Mouse (Mus musculus): ENCODE measurements around the gene Grhl1. TPM values are rescaled to one million over a fixed set of nuclear protein-coding genes. Genes with fewer than 3 reads are reported as not detected.
A peak's percentile ranks its signal among the peaks of the same experiment; 100 is the strongest.
"Not testable (repeated sequence)": the region's sequence is repeated elsewhere in the genome, so short reads cannot be mapped to it uniquely, and the experiment has no call there.

Gene Grhl1
- polyA plus RNA-seq, 1 experiment from 2014 or later: 4.0 TPM

DNA sequence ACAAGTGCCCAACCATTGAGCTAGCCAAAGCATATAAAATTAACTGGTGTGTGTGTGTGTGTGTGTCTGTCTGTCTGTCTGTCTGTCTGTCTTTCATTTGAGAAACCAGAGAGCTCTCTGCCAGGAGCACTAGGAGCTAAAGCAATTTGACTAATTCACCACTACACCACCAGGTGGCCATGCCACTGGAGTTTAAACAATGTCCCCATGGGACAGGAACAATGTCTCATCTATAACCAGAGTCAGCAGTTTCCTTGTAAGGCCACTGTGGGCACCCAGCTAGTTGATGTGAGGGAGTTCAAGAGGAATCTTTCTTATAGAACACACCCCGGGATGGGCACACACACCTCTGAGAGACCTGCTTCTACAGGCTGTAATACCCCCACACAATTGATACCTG is 58.1 kb downstream of the Grhl1 start:
- ATAC-seq (peak; percentile 67), DNase-seq (ENCODE audit: low spot score) (peak; percentile 76)
- TF ChIP-seq CTCF (IDR thresholded peaks at IDR 0.05): peak; percentile 82
- no peak for TF ChIP-seq EP300 (IDR thresholded peaks at IDR 0.05)
- Histone ChIP-seq H3K27ac (ENCODE audit: low read length) (no peak overlapping the region), H3K9ac (replicated peaks; ENCODE audit: low read depth) (no peak overlapping the region), H3K4me1 (ENCODE audit: insufficient read depth, low read depth, low read length) (no peaks in the 10 kb centered on the region), H3K4me2 (replicated peaks; ENCODE audit: low read depth, low read length) (no peak overlapping the region), H3K9me3 (ENCODE audit: low read length) (no peaks in the 10 kb centered on the region), H3K4me3 (ENCODE audit: low read depth, low read length) (no peak overlapping the region), H3K36me3 (ENCODE audit: insufficient read depth, low read length) (no peaks in the 10 kb centered on the region), H3K27me3 (replicated peaks; ENCODE audit: insufficient read depth, low read length) (no peaks in the 10 kb centered on the region)
- WGBS: 81% methylated on average over 1 of the region's 1 CpGs

GRCm38 (mm10) chr12:24632404-24632803 is 60.3 kb downstream of the Grhl1 start:
- 65% methylated on average over 4 of the region's 4 CpGs for WGBS
- no peak for TF ChIP-seq EP300 (IDR thresholded peaks at IDR 0.05)
- no peak for TF ChIP-seq CTCF (IDR thresholded peaks at IDR 0.05)
- DNase-seq (ENCODE audit: low spot score): no peak
- no peak overlapping the region for H3K4me3 ChIP-seq (ENCODE audit: low read depth, low read length)
- H3K27me3 ChIP-seq (replicated peaks; ENCODE audit: insufficient read depth, low read length): no peaks in the 10 kb centered on the region
- H3K9ac ChIP-seq (replicated peaks; ENCODE audit: low read depth): no peak overlapping the region
- no peak overlapping the region for H3K4me2 ChIP-seq (replicated peaks; ENCODE audit: low read depth, low read length)
- H3K36me3 ChIP-seq (ENCODE audit: insufficient read depth, low read length): no peaks in the 10 kb centered on the region
- ATAC-seq: no peak
- no peak overlapping the region for H3K27ac ChIP-seq (ENCODE audit: low read length)
- 0 out of 2 replicates have a peak, but pooled peaks cover 6% of the 10 kb centered on the region for H3K4me1 ChIP-seq (ENCODE audit: insufficient read depth, low read depth, low read length)
- no peaks in the 10 kb centered on the region for H3K9me3 ChIP-seq (ENCODE audit: low read length)

GRCm38 (mm10) chr12:24633753-24634191 is 61.7 kb downstream of the Grhl1 start:
- Histone ChIP-seq H3K27ac (ENCODE audit: low read length) (no peak overlapping the region), H3K4me3 (ENCODE audit: low read depth, low read length) (no peak overlapping the region), H3K4me1 (ENCODE audit: insufficient read depth, low read depth, low read length) (0 out of 2 replicates have a peak, but pooled peaks cover 6% of the 10 kb centered on the region), H3K4me2 (replicated peaks; ENCODE audit: low read depth, low read length) (no peak overlapping the region), H3K9ac (replicated peaks; ENCODE audit: low read depth) (no peak overlapping the region), H3K9me3 (ENCODE audit: low read length) (no peaks in the 10 kb centered on the region), H3K36me3 (ENCODE audit: insufficient read depth, low read length) (no peaks in the 10 kb centered on the region), H3K27me3 (replicated peaks; ENCODE audit: insufficient read depth, low read length) (no peaks in the 10 kb centered on the region)
- peak; percentile 84 for TF ChIP-seq EP300 (IDR thresholded peaks at IDR 0.05)
- no peak for TF ChIP-seq CTCF (IDR thresholded peaks at IDR 0.05)
- ATAC-seq (peak; percentile 84), DNase-seq (ENCODE audit: low spot score) (peak; percentile 48)
- 37% methylated on average over 1 of the region's 1 CpGs for whole genome bisulfite sequencing

GRCm38 (mm10) chr12:24634212-24634611 is 62.1 kb downstream of the Grhl1 start:
- Histone ChIP-seq H3K4me3 (ENCODE audit: low read depth, low read length) (no peak overlapping the region), H3K9ac (replicated peaks; ENCODE audit: low read depth) (no peak overlapping the region), H3K9me3 (ENCODE audit: low read length) (no peaks in the 10 kb centered on the region), H3K4me2 (replicated peaks; ENCODE audit: low read depth, low read length) (no peak overlapping the region), H3K27me3 (replicated peaks; ENCODE audit: insufficient read depth, low read length) (no peaks in the 10 kb centered on the region), H3K36me3 (ENCODE audit: insufficient read depth, low read length) (no peaks in the 10 kb centered on the region), H3K4me1 (ENCODE audit: insufficient read depth, low read depth, low read length) (0 out of 2 replicates have a peak, but pooled peaks cover 6% of the 10 kb centered on the region), H3K27ac (ENCODE audit: low read length) (peak overlapping the region; percentile 64)
- TF ChIP-seq CTCF (IDR thresholded peaks at IDR 0.05): no peak
- TF ChIP-seq EP300 (IDR thresholded peaks at IDR 0.05): no peak
- no peak for DNase-seq (ENCODE audit: low spot score)
- 62% methylated on average over 4 of the region's 4 CpGs for WGBS
- ATAC-seq: peak; percentile 13

- Histone ChIP-seq H3K27ac (ENCODE audit: low read length) (peak overlapping the region; percentile 64; the same call in 1 of the 2 replicates), H3K4me3 (ENCODE audit: low read depth, low read length) (no peak overlapping the region), H3K36me3 (ENCODE audit: insufficient read depth, low read length) (no peaks in the 10 kb centered on the region), H3K4me2 (replicated peaks; ENCODE audit: low read depth, low read length) (no peak overlapping the region), H3K9ac (replicated peaks; ENCODE audit: low read depth) (no peak overlapping the region), H3K27me3 (replicated peaks; ENCODE audit: insufficient read depth, low read length) (no peaks in the 10 kb centered on the region), H3K4me1 (ENCODE audit: insufficient read depth, low read depth, low read length) (0 out of 2 replicates have a peak, but pooled peaks cover 6% of the 10 kb centered on the region), H3K9me3 (ENCODE audit: low read length) (no peaks in the 10 kb centered on the region)
- ATAC-seq: no peak
- DNase-seq (ENCODE audit: low spot score): no peak
- TF ChIP-seq EP300 (IDR thresholded peaks at IDR 0.05) (no peak), CTCF (IDR thresholded peaks at IDR 0.05) (no peak)
- WGBS: 86% methylated on average over 3 of the region's 3 CpGs
These were observed 62.6 kb downstream of the Grhl1 start for GRCm38 (mm10) chr12:24634648-24635047.

DNA sequence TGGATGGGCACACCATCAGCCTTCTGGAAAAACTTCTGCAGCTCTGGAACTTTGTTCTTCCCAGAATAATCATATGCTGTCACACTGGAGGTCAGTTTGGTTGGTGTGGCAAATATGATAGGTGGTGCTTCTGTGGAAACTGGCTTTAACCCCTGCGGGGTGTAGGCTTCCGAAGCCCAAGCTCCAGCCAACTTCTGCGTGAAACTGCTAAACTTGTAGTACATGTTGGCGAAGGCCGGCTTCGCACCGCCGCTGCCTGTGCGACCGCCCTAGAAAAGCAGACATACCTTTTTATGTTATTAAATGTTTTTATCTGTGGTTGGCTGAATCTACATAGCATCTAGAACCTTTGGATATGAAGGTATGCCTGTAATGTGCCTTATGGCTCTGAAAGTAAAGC is 66.7 kb downstream of the Grhl1 start:
- H3K36me3 ChIP-seq (ENCODE audit: insufficient read depth, low read length); H3K4me2 ChIP-seq (replicated peaks; ENCODE audit: low read depth, low read length); H3K9me3 ChIP-seq (ENCODE audit: low read length); H3K4me1 ChIP-seq (ENCODE audit: insufficient read depth, low read depth, low read length); DNase-seq (ENCODE audit: low spot score); ATAC-seq; H3K9ac ChIP-seq (replicated peaks; ENCODE audit: low read depth); H3K27me3 ChIP-seq (replicated peaks; ENCODE audit: insufficient read depth, low read length); H3K4me3 ChIP-seq (ENCODE audit: low read depth, low read length); H3K27ac ChIP-seq (ENCODE audit: low read length): not testable (repeated sequence)
- WGBS: 99% methylated on average over 10 of the region's 10 CpGs

GRCm38 (mm10) chr12:24642370-24642802 is 70.3 kb downstream of the Grhl1 start:
- Histone ChIP-seq H3K27ac (ENCODE audit: low read length) (no peak overlapping the region), H3K27me3 (replicated peaks; ENCODE audit: insufficient read depth, low read length) (no peaks in the 10 kb centered on the region), H3K4me3 (ENCODE audit: low read depth, low read length) (no peak overlapping the region), H3K4me1 (ENCODE audit: insufficient read depth, low read depth, low read length) (peaks cover 6% of the 10 kb centered on the region; the same call in 1 of the 2 replicates), H3K4me2 (replicated peaks; ENCODE audit: low read depth, low read length) (no peak overlapping the region), H3K36me3 (ENCODE audit: insufficient read depth, low read length) (no peaks in the 10 kb centered on the region), H3K9ac (replicated peaks; ENCODE audit: low read depth) (no peak overlapping the region), H3K9me3 (ENCODE audit: low read length) (no peaks in the 10 kb centered on the region)
- no peak for DNase-seq (ENCODE audit: low spot score)
- TF ChIP-seq EP300 (IDR thresholded peaks at IDR 0.05) (no peak), CTCF (IDR thresholded peaks at IDR 0.05) (no peak)
- 42% methylated on average over 4 of the region's 4 CpGs for WGBS
- peak; percentile 23; the same call in 1 of the 2 replicates for ATAC-seq

Data from lung, postnatal 0 days (tissue).